ENCODE assay signal across 8 mouse cellular contexts in genomic region chr16:87245933-87246791, GRCm38 (mm10).
DNase-seq lines count a peak whose midpoint lies in the region; ATAC-seq lines count a peak whose summit lies in the region.

No protein-coding gene starts in this region.

- H3K4me2 ChIP-seq in midbrain, embryonic 13.5 days (replicated peaks): no peak overlapping the region

- no peaks in the 10 kb centered on the region for H3K27me3 ChIP-seq in midbrain, embryonic 13.5 days

- H3K4me1 ChIP-seq in midbrain, embryonic 13.5 days (replicated peaks): no peaks in the 10 kb centered on the region

- no peaks in the 10 kb centered on the region for H3K9me3 ChIP-seq in midbrain, embryonic 13.5 days

- no peaks in the 10 kb centered on the region for H3K36me3 ChIP-seq in midbrain, embryonic 13.5 days

- 0 out of 2 replicates have a peak overlapping the region, but pooled peaks have one; percentile 6 for H3K9ac ChIP-seq in midbrain, embryonic 13.5 days (replicated peaks)

- 61% methylated on average over 26 of the region's 26 CpGs for WGBS in midbrain, embryonic 13.5 days

- intact Hi-C loops in left cerebral cortex, postnatal 36 days (cut with DNase I): loop anchor here (5.0 to 10.0 kb wide), 4 partner anchors 364 to 941 kb away; no protein-coding TSS in a partner anchor

- peak; percentile 93 for ATAC-seq in frontal cortex, adult (ENCODE audit: low TSS enrichment)
- ATAC-seq in midbrain, embryonic 13.5 days: 0 out of 2 replicates have a peak, but pooled peaks have one; percentile 66

- peak; percentile 52 for DNase-seq in Muller cell, postnatal 12 days (ENCODE audit: inconsistent ontology term)
- DNase-seq in adrenal gland, postnatal 36 days: peak; percentile 61 to 69
- DNase-seq in heart, postnatal 4 days: peak; percentile 85
- peak; percentile 32 to 35 for DNase-seq in left cerebral cortex, postnatal 36 days (ENCODE audit: low spot score in 2 of 2)
- peak; percentile 82 for DNase-seq in urinary bladder, postnatal 14 days (ENCODE audit: low spot score)
- DNase-seq in spleen, postnatal 10 days (ENCODE audit: low spot score in 2 of 2): no peak

- H3K27ac ChIP-seq in midbrain, embryonic 13.5 days: no peak overlapping the region

- H3K4me3 ChIP-seq in midbrain, embryonic 13.5 days (replicated peaks): no peak overlapping the region

Comparison
In these comparisons a context has a peak if more than half of its experiments do, and no peak if none do; other contexts are left out.
1. DNase-seq: peak in Muller cell, postnatal 12 days (single experiment), adrenal gland, postnatal 36 days (2 of 2), heart, postnatal 4 days (single experiment), left cerebral cortex, postnatal 36 days (2 of 2) and urinary bladder, postnatal 14 days (single experiment); none in spleen, postnatal 10 days (0 of 2).